Mouse (Mus musculus) heart, postnatal 0 days (tissue): ENCODE results near the gene A330070K13Rik. TPM values are rescaled to one million over a fixed set of nuclear protein-coding genes. Genes with fewer than 3 reads are reported as not detected.

Experiments used
- ATAC-seq: fragments of 200-750 bp; cut with Nextera tagmentation; 2 replicates; pipeline ENCODE4 v1.8.0; 2017; ENCODE audit warnings: low read depth, moderate number of reproducible peaks, moderate library complexity; ENCODE audit not compliant: insufficient read depth
- DNase-seq: peaks from one replicate; pipeline ENCODE4 v3.0.0-alpha.2; 2016; ENCODE audit warnings: low spot score
- H3K27ac ChIP-seq: fragments of 300-500 bp; sonication (generic); 2 replicates; pipeline ENCODE4 v1.5.1; 2014; ENCODE audit warnings: low read depth, mild to moderate bottlenecking
- H3K27me3 ChIP-seq: fragments of 300-500 bp; sonication (generic); 2 replicates; pipeline ENCODE4 v1.6.1; 2014; ENCODE audit warnings: low read length, mixed read lengths; ENCODE audit not compliant: control insufficient read depth, insufficient read depth
- H3K36me3 ChIP-seq: fragments of 300-500 bp; sonication (generic); replicated peaks from 2 replicates; pipeline ENCODE4 v1.6.1; 2014; ENCODE audit warnings: low read length, mixed read lengths; ENCODE audit not compliant: control insufficient read depth, insufficient read depth
- H3K4me1 ChIP-seq: fragments of 300-500 bp; sonication (generic); 2 replicates; pipeline ENCODE4 v1.6.1; 2014; ENCODE audit warnings: antibody characterized with exemption; ENCODE audit not compliant: control insufficient read depth, insufficient read depth
- H3K4me2 ChIP-seq: fragments of 300-500 bp; sonication (generic); 2 replicates; pipeline ENCODE4 v1.6.1; 2014; ENCODE audit warnings: low read depth, mild to moderate bottlenecking, low read length, moderate library complexity
- H3K4me3 ChIP-seq: fragments of 300-500 bp; sonication (generic); 2 replicates; pipeline ENCODE4 v1.5.1; 2014; ENCODE audit warnings: low read depth, low read length
- H3K9ac ChIP-seq: fragments of 300-500 bp; sonication (generic); replicated peaks from 2 replicates; pipeline ENCODE4 v1.6.1; 2014; ENCODE audit warnings: low read depth, low read length, mixed read lengths
- H3K9me3 ChIP-seq: fragments of 300-500 bp; sonication (generic); replicated peaks from 2 replicates; pipeline ENCODE4 v1.6.1; 2016; ENCODE audit warnings: low read length; ENCODE audit not compliant: control insufficient read depth
- CTCF ChIP-seq: IDR thresholded peaks from 2 replicates; pipeline ENCODE4 v1.5.1; 2016; ENCODE audit warnings: antibody characterized with exemption, control low read depth, low read depth
- EP300 ChIP-seq: IDR thresholded peaks from 2 replicates; pipeline ENCODE4 v1.6.1; 2016; ENCODE audit warnings: antibody characterized with exemption, low read depth
- WGBS: fragments of 180-500 bp; shearing (Covaris S2); extraction: QIAGEN DNeasy Blood & Tissue Kit; methylation state at CpG from one replicate; pipeline ENCODE4 v1.1.7; 2014; 5-methylcytosine and 5-hydroxymethylcytosine counted together
- polyA plus RNA-seq: library from polyadenylated mRNA; unstranded; fragments of >200 nt; fragmentation: Nextera tagmentation; extraction: Ambion mirVana; gene quantifications from 2 replicates; pipeline ENCODE4 v1.2.1, GENCODE M21; 2015
- total RNA-seq: library from RNA; depleted of rRNA; stranded (reverse); fragments of >200 nt; gene quantifications from 2 replicates; pipeline ENCODE4 v1.2.3, GENCODE M21; 2014; ENCODE audit warnings: low replicate concordance

The A330070K13Rik gene
- total and polyA plus RNA-seq, 2 experiments from 2014 or later: not detected

- Histone ChIP-seq H3K9me3 (no peaks in the 10 kb centered on the region), H3K36me3 (no peaks in the 10 kb centered on the region), H3K9ac (no peak overlapping the region), H3K27me3 (no peaks in the 10 kb centered on the region), H3K4me1 (no peaks in the 10 kb centered on the region), H3K4me3 (no peak overlapping the region), H3K27ac (no peak overlapping the region), H3K4me2 (no peak overlapping the region)
- no peak for TF ChIP-seq CTCF
- TF ChIP-seq EP300: no peak
- no peak for DNase-seq
- WGBS: 71% methylated on average over 6 of the region's 6 CpGs
- ATAC-seq: no peak
Measured at GRCm38 (mm10) chr5:130368236-130368635, 16.2 kb downstream of the A330070K13Rik start.

- no peak overlapping the region for H3K27ac ChIP-seq
- no peak for TF ChIP-seq EP300
- no peak for TF ChIP-seq CTCF
- 28% methylated on average over 3 of the region's 3 CpGs for WGBS
- H3K9ac ChIP-seq: no peak overlapping the region
- no peaks in the 10 kb centered on the region for H3K27me3 ChIP-seq
- DNase-seq (no peak), ATAC-seq (no peak)
- H3K4me1 ChIP-seq: no peaks in the 10 kb centered on the region
- H3K36me3 ChIP-seq: no peaks in the 10 kb centered on the region
- H3K4me3 ChIP-seq: no peak overlapping the region
- no peak overlapping the region for H3K4me2 ChIP-seq
- no peaks in the 10 kb centered on the region for H3K9me3 ChIP-seq
Measured at GRCm38 (mm10) chr5:130363773-130364172, 20.7 kb downstream of the A330070K13Rik start.

- no peaks in the 10 kb centered on the region for H3K27me3 ChIP-seq
- DNase-seq (no peak), ATAC-seq (no peak)
- H3K9ac ChIP-seq: no peak overlapping the region
- 45% methylated on average over 4 of the region's 4 CpGs for WGBS
- H3K36me3 ChIP-seq: no peaks in the 10 kb centered on the region
- no peak overlapping the region for H3K4me2 ChIP-seq
- H3K9me3 ChIP-seq: no peaks in the 10 kb centered on the region
- H3K4me3 ChIP-seq: no peak overlapping the region
- TF ChIP-seq EP300 (no peak), CTCF (no peak)
- H3K27ac ChIP-seq: no peak overlapping the region
- no peaks in the 10 kb centered on the region for H3K4me1 ChIP-seq
Measured at GRCm38 (mm10) chr5:130363111-130363510, 21.3 kb downstream of the A330070K13Rik start.

- H3K4me1 ChIP-seq: no peaks in the 10 kb centered on the region
- 57% methylated on average over 7 of the region's 7 CpGs for WGBS
- no peaks in the 10 kb centered on the region for H3K9me3 ChIP-seq
- no peak overlapping the region for H3K4me2 ChIP-seq
- DNase-seq: no peak
- no peak overlapping the region for H3K27ac ChIP-seq
- no peak overlapping the region for H3K4me3 ChIP-seq
- TF ChIP-seq EP300: no peak
- no peak for TF ChIP-seq CTCF
- H3K36me3 ChIP-seq: no peaks in the 10 kb centered on the region
- no peak for ATAC-seq
- H3K9ac ChIP-seq: no peak overlapping the region
- H3K27me3 ChIP-seq: no peaks in the 10 kb centered on the region
Measured at GRCm38 (mm10) chr5:130355223-130355622, 29.2 kb downstream of the A330070K13Rik start.

GRCm38 (mm10) chr5:130345871-130346270, 38.6 kb downstream of the A330070K13Rik start:
- H3K4me3 ChIP-seq: no peak overlapping the region
- peaks cover 7% of the 10 kb centered on the region; the same call in 1 of the 2 replicates for H3K36me3 ChIP-seq
- no peaks in the 10 kb centered on the region for H3K9me3 ChIP-seq
- no peak overlapping the region for H3K4me2 ChIP-seq
- 70% methylated on average over 2 of the region's 2 CpGs for WGBS
- TF ChIP-seq EP300 (no peak), CTCF (no peak)
- ATAC-seq: no peak
- H3K4me1 ChIP-seq: no peaks in the 10 kb centered on the region
- H3K27ac ChIP-seq: no peak overlapping the region
- no peak for DNase-seq
- H3K9ac ChIP-seq: no peak overlapping the region
- H3K27me3 ChIP-seq: no peaks in the 10 kb centered on the region

GRCm38 (mm10) chr5:130344999-130345398, 39.4 kb downstream of the A330070K13Rik start:
- Histone ChIP-seq H3K4me3 (no peak overlapping the region), H3K9ac (no peak overlapping the region), H3K4me2 (no peak overlapping the region), H3K4me1 (no peaks in the 10 kb centered on the region), H3K9me3 (no peaks in the 10 kb centered on the region), H3K27ac (no peak overlapping the region), H3K27me3 (no peaks in the 10 kb centered on the region), H3K36me3 (peaks cover 15% of the 10 kb centered on the region; the same call in 1 of the 2 replicates)
- TF ChIP-seq EP300 (no peak), CTCF (no peak)
- ATAC-seq (no peak), DNase-seq (no peak)
- WGBS: 72% methylated on average over 7 of the region's 7 CpGs
